Mouse (Mus musculus) frontal cortex, postnatal 36 days (tissue): ENCODE results near the gene Klc4.

Source experiments
- DNase-seq, 2 experiments: peaks; one replicate each; pipeline ENCODE4 v3.0.0; 2022; ENCODE audit warnings: low spot score in 2 of 2

Gene Klc4

DNA sequence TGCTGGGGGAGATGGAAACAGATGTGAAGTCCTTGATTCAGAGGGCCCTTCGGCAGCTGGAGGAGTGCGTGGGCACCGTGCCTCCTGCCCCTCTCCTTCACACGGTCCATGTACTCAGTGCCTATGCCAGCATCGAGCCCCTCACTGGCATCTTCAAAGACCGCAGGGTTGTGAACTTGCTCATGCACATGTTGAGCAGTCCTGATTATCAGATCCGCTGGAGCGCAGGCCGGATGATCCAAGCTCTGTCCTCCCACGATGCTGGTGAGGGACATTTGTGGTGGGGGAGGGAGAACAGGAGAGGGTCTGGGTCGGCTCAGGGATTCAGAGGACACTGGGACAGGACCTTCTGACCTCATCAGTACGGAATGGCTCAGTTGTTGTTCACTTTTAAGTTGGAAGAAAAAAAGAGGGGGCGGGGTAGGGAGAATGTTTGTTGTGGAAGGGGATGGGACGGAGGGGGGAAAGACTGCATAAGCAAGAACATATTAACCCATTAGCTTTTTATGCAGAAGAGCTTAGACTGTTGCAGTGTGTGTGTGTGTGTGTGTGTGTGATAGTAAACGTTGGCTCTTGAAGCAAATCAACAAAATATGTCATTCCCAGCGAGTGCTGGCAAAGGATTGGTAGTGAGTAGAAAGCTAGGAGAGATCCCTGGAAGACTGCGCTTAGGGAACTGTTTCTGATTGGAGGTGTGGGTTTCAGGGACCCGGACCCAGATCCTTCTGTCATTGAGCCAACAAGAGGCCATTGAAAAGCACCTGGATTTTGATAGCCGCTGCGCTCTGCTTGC is 6.1 kb upstream of the Klc4 start:
- no peak for DNase-seq

- DNase-seq = no peak
Observed at GRCm38 (mm10) chr17:46651292-46651691, 5.5 kb upstream of the Klc4 start.

DNA sequence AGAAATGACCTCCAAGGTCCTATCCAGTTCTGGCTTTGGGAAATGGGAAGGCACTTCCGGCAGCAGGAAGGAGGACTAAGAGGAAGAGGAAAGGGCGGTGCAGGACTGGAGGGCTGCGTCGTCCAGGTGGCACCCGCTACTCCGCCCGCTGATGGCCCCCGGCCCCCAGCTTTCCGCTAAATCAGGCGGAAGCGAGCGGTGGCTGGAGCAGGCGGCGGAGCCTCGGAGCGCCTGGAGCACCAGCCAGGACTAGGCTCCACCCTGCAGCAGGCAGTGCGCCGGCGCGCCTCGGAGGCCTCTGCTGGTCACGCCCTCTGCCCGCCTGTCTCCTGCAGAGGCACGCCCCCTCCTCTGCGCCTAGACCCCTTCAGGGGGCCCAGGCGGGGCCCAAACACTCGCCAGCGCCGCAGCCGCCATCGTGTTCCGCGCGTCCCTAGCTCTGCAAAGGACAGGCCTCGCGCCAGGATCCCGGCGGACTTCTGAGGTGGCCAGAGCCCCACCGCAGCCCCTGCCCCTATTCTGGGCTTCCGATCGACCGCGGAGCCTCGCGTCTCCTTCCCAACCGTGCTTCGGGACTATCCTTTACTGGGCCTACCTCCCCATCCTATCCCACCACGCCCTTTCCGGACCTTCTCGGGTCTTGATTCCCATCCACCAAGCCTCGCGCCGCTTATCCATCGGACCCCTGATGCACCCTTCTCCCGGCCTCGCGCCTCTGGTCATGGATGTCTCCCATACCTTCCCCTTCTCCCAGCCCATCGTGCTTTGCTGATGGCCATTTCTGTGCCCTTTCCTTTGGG is 4.6 kb upstream of the Klc4 start, which contains the start of gene Cul7:
Cul7 (plus strand) TSS at position 106 of the 800 bp plus-strand sequence.
- peak; percentile 88 to 90 for DNase-seq

DNA sequence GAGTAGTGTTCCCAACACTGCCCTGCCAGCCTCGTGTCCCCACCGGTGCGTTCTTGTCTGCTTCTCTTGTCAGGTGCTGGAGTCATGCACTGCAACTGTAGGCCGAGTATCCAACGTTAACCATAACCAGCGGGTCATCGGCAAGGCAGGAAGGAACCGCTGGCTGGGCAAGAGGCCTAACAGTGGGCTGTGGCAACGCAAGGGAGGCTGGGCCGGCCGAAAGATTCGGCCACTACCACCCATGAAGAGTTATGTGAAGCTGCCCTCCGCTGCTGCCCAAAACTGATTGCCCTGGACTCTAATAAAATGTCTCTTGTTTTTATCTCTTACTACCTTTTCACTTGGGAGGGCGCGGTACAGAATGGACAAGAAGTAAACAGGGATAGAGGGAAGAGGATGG is 4.0 kb upstream of the Klc4 start:
- DNase-seq = no peak

- no peak for DNase-seq
Observed at GRCm38 (mm10) chr17:46648436-46648835, 2.6 kb upstream of the Klc4 start.

DNA sequence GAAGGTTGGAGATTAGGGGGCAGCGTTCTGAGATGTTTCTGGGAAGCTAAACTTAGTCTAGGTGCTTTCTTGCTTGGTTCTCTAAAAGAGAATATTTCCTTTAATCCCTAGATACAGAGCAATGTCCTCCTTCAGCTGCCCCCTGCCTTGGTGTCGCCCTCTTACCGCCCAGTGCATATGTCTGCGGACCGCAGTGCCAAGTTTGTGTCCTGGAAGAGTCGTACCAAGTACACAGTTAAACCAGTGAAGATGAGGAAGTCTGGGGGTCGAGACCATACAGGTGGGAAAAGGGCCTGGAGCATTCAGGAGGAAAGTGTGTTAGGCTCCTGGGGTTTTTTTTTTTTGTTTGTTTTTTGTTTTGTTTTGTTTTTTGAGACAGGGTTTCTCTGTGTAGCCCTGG is 1.5 kb upstream of the Klc4 start:
- DNase-seq = no peak

GRCm38 (mm10) chr17:46646322-46646662 is 470 bp upstream of the Klc4 start:
- DNase-seq = no peak

DNA sequence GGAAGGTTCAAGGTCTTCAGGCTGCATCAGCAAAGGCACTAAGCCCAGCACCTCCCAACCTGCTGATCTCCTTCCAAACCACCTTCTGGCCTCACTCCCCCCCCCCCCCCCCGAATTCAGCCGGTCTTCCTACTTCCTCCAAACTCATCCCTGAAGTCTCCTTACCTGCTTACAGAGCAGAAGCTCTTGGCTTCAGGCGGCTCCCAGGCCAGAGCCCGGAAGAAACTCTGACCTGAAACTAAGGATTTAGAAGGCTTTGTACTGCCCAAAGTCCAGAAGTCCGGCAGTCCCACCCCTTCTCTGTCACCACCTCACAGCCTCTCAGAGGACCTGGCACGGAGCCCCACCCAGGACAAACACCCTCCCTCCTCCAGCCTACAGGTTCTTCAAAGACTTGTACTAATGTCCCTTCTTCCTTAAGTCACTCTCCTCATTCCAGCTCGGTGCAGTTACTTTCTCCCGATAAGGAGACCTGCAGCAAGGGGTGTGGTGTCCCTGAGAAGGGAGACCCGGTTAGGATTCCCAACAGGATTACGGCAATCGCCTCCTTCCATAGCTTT is 826 bp downstream of the Klc4 start:
- DNase-seq = peak in 1 of 2 experiments; percentile 24

DNA sequence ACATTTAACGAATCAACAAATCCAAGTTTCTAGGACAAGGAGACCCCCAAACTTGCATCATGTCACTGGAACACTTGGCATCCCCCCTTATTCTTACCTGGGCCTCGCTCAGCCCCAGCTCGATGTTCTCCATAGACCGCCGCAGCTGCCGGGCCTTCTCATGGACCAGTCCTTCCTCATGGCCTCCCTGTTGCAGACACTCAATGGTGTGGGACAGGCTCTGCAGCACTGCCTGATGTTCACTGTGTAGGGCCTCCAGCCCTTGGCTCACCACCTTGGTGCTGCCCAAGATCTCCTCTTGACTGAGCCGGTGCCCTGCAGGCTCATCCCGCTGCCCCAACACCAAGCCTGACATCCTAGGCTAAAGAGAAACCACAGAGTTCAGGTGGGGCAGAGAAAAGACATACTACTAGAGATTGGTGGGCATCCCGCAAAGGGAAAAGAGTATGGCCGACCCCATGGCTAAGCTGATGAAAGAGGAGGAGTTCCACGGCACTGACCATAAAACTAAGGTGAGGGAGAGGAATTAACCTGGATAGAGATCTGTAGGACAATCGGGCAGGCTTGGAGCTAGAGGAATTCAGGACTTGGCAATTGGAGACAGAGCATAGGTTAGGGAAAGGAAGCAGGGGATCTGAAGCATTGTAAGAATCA is 1.5 kb downstream of the Klc4 start:
- DNase-seq = no peak

- no peak for DNase-seq
Observed at GRCm38 (mm10) chr17:46642060-46642459, 3.8 kb downstream of the Klc4 start.

- DNase-seq = no peak
Observed at GRCm38 (mm10) chr17:46639929-46640328, 5.9 kb downstream of the Klc4 start.

DNA sequence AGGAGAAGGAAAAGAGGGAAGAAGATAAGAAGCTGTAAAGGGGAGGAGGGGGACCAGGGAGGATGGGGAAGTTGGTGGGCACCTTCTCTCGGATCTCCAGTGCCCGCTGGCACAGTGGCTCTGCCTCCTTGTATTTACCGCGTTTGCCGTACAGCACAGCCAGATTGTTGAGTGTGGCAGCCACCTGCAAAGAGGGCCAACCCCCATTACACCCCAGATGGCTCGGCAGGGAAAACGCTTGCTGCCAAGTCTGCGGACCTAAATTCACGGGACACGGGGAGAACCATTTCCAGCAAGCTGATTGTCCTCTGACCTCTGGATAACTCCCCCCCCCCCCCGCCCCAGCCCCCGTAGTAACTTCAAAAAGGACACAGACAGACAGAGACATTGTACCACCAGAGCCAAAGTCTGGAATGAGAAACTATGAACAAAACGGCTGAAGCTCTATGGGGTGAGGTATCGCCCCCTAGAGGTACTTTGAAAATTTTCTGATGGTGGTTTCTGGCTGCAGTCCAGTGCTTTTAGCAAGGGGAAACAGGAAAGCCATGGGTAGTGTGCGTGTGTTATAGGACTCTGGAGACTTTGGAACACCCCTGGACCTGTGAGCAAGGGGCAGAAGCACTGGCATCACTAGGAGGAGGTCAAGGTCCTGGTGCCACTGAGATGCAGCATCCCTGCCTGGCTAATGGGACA is 8.8 kb downstream of the Klc4 start:
- peak; percentile 67 to 80 for DNase-seq

- DNase-seq = no peak
Observed at GRCm38 (mm10) chr17:46629685-46630441, 16.0 kb downstream of the Klc4 start.

- peak; percentile 49 to 53 for DNase-seq
Observed at GRCm38 (mm10) chr17:46628791-46629684, 16.8 kb downstream of the Klc4 start, which contains the start of gene Ptk7. Gene Ptk7 (minus strand): TSS chr17:46629504.

GRCm38 (mm10) chr17:46628471-46628790 is 17.4 kb downstream of the Klc4 start:
- no peak for DNase-seq

DNA sequence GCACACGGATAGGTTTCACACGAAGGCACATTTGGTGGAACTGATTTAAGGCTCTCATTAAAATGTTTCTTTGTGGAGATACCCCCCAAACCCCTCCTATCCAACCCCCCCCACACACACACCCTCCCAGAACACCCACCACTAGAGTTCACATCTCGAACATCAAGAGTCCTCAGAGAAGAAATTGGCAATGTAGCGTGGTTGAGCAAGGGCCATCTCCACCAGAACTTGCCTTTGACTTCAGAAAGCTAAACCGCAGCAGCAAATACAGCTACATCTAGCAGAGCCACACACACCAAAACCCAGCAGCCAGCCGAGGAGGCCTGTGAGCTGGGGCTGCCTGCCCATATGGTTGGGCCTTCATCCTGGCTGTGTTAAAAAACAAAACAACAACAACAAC is 18.4 kb downstream of the Klc4 start:
- no peak for DNase-seq

- no peak for DNase-seq
Observed at GRCm38 (mm10) chr17:46624598-46624997, 21.2 kb downstream of the Klc4 start.

GRCm38 (mm10) chr17:46623819-46624557 is 21.8 kb downstream of the Klc4 start:
- no peak for DNase-seq

DNA sequence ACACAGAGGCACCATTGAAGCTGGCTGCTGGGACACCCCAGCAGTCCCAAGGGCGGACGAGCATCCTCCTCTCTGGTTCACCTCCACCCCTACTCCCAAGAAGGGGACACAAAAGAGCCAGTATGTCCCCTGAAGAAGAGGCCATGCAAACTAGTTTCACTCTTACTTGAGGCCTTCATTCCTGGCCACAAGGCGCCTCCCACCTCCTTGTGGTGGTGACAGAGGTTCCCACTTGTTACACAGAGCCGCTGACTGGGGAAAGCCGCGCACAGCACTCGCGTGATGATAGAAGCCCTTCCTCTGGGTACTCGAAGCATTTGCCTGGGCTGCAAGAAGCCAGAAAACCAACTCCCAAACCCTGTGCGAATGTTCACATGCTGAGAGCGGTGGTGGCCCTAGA is 23.6 kb downstream of the Klc4 start:
- no peak for DNase-seq
